Mouse (Mus musculus): Measurements from ENCODE around the gene Adgrd1. TPM values are rescaled to one million over a fixed set of nuclear protein-coding genes. Genes with fewer than 3 reads are reported as not detected.

Gene Adgrd1
- total and polyA plus RNA-seq, 3 experiments = 0.16 TPM; not detected in 2

- H3K36me3 ChIP-seq (replicated peaks) = no peaks in the 10 kb centered on the region
- H3K4me3 ChIP-seq (ENCODE audit: low read depth, low read length) = no peak overlapping the region
- no peaks in the 10 kb centered on the region for H3K4me1 ChIP-seq (ENCODE audit: insufficient read depth, low read depth, low read length)
- ATAC-seq (ENCODE audit: extremely low read depth, insufficient number of reproducible peaks, low FRiP score, poor library complexity, severe bottlenecking) = no peak
- no peaks in the 10 kb centered on the region for H3K27me3 ChIP-seq (ENCODE audit: insufficient read depth, low read length)
- no peak for DNase-seq (ENCODE audit: low spot score)
- no peak for TF ChIP-seq TAL1 (conservative IDR thresholded peaks at IDR 0.05; ENCODE audit: low read depth, low read length)
- TF ChIP-seq GATA2 (IDR thresholded peaks at IDR 0.05; ENCODE audit: borderline replicate concordance, low read depth, low read length) = no peak
- TF ChIP-seq POLR2AphosphoS5 (IDR thresholded peaks at IDR 0.05; ENCODE audit: insufficient replicate concordance, low read depth, low read length) = no peak
- TF ChIP-seq GATA1 (IDR thresholded peaks at IDR 0.05; ENCODE audit: borderline replicate concordance, low read length) = no peak
- no peak for TF ChIP-seq CTCF (IDR thresholded peaks at IDR 0.05; ENCODE audit: low read depth, low read length)
- H3K9me3 ChIP-seq (replicated peaks) = peaks cover 92% of the 10 kb centered on the region
These were observed 42.0 kb downstream of the Adgrd1 start for GRCm38 (mm10) chr5:129138576-129138975.

GRCm38 (mm10) chr5:129142801-129143200 is 46.3 kb downstream of the Adgrd1 start:
- TF ChIP-seq POLR2AphosphoS5 (IDR thresholded peaks at IDR 0.05; ENCODE audit: insufficient replicate concordance, low read depth, low read length) (no peak), TAL1 (conservative IDR thresholded peaks at IDR 0.05; ENCODE audit: low read depth, low read length) (no peak), CTCF (IDR thresholded peaks at IDR 0.05; ENCODE audit: low read depth, low read length) (no peak), GATA1 (IDR thresholded peaks at IDR 0.05; ENCODE audit: borderline replicate concordance, low read length) (no peak), GATA2 (IDR thresholded peaks at IDR 0.05; ENCODE audit: borderline replicate concordance, low read depth, low read length) (no peak)
- no peak for DNase-seq (ENCODE audit: low spot score)
- Histone ChIP-seq H3K27me3 (ENCODE audit: insufficient read depth, low read length) (no peaks in the 10 kb centered on the region), H3K9me3 (replicated peaks) (peaks cover 95% of the 10 kb centered on the region), H3K4me1 (ENCODE audit: insufficient read depth, low read depth, low read length) (no peaks in the 10 kb centered on the region), H3K36me3 (replicated peaks) (no peaks in the 10 kb centered on the region), H3K4me3 (ENCODE audit: low read depth, low read length) (no peak overlapping the region)
- ATAC-seq (ENCODE audit: extremely low read depth, insufficient number of reproducible peaks, low FRiP score, poor library complexity, severe bottlenecking) = no peak

GRCm38 (mm10) chr5:129145307-129145935 is 48.9 kb downstream of the Adgrd1 start:
- Histone ChIP-seq H3K4me1 (ENCODE audit: insufficient read depth, low read depth, low read length) (no peaks in the 10 kb centered on the region), H3K36me3 (replicated peaks) (no peaks in the 10 kb centered on the region), H3K9me3 (replicated peaks) (peaks cover 87% of the 10 kb centered on the region), H3K4me3 (ENCODE audit: low read depth, low read length) (no peak overlapping the region), H3K27me3 (ENCODE audit: insufficient read depth, low read length) (no peaks in the 10 kb centered on the region)
- ATAC-seq (ENCODE audit: extremely low read depth, insufficient number of reproducible peaks, low FRiP score, poor library complexity, severe bottlenecking) (no peak), DNase-seq (ENCODE audit: low spot score) (no peak)
- TF ChIP-seq GATA1 (IDR thresholded peaks at IDR 0.05; ENCODE audit: borderline replicate concordance, low read length) = no peak

DNA sequence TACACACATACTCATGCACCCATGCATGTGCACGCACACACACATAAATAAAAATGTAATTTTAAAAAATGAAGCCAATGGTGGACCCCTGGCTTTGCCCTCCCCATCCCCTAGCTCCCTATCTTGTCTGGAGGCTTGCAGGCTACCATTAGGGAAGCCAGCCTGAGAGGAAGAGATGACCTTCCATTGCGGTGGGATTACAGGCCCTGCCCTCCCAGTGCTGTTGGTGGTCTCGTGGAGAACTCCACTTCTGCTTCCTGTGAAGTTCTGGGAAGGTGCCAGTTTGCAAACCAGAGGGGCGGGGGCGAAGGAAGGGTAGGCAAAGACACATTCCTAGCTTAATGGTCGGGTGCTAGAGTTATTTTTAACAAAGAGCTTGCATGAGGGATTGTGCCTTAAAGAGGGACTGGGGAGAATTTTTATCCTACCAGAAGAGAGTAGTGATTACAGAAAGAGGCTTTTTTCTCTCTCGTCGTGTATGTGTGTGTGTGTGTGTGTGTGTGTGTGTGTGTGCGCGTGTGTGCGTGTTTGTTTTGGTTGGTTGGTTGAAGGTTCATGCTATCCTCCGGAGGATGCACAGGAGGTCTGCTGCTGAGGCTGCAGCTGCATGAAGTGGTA is 50.5 kb downstream of the Adgrd1 start:
- TF ChIP-seq POLR2AphosphoS5 (IDR thresholded peaks at IDR 0.05; ENCODE audit: insufficient replicate concordance, low read depth, low read length) (no peak), CTCF (IDR thresholded peaks at IDR 0.05; ENCODE audit: low read depth, low read length) (no peak), GATA1 (IDR thresholded peaks at IDR 0.05; ENCODE audit: borderline replicate concordance, low read length) (no peak), TAL1 (conservative IDR thresholded peaks at IDR 0.05; ENCODE audit: low read depth, low read length) (no peak), GATA2 (IDR thresholded peaks at IDR 0.05; ENCODE audit: borderline replicate concordance, low read depth, low read length) (no peak)
- no peak overlapping the region for H3K4me3 ChIP-seq (ENCODE audit: low read depth, low read length)
- no peaks in the 10 kb centered on the region for H3K27me3 ChIP-seq (ENCODE audit: insufficient read depth, low read length)
- ATAC-seq (ENCODE audit: extremely low read depth, insufficient number of reproducible peaks, low FRiP score, poor library complexity, severe bottlenecking) (no peak), DNase-seq (ENCODE audit: low spot score) (no peak)
- no peaks in the 10 kb centered on the region for H3K4me1 ChIP-seq (ENCODE audit: insufficient read depth, low read depth, low read length)
- H3K9me3 ChIP-seq (replicated peaks) = peaks cover 87% of the 10 kb centered on the region
- H3K36me3 ChIP-seq (replicated peaks) = no peaks in the 10 kb centered on the region

DNA sequence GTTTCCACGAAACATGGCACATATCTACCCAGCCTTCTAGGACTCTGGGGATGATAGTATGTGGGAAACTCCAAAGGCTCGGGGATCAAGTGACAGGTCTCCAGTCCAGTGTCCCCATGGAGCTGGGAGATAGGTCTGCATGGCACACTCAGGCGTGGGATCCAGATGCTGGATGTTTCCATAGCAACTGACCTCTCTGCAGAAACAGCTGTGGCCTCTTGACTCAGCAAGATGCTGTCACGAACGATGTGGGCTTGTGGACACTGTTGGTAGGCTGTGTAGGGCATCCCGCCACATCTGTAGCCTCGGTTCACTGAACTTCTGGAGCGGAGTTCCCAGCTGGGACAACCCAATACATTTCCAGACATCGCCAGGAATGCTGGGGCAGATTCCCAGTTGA is 51.9 kb downstream of the Adgrd1 start:
- TF ChIP-seq TAL1 (conservative IDR thresholded peaks at IDR 0.05; ENCODE audit: low read depth, low read length) (no peak), GATA1 (IDR thresholded peaks at IDR 0.05; ENCODE audit: borderline replicate concordance, low read length) (no peak), POLR2AphosphoS5 (IDR thresholded peaks at IDR 0.05; ENCODE audit: insufficient replicate concordance, low read depth, low read length) (no peak), CTCF (IDR thresholded peaks at IDR 0.05; ENCODE audit: low read depth, low read length) (no peak), GATA2 (IDR thresholded peaks at IDR 0.05; ENCODE audit: borderline replicate concordance, low read depth, low read length) (no peak)
- Histone ChIP-seq H3K27me3 (ENCODE audit: insufficient read depth, low read length) (no peaks in the 10 kb centered on the region), H3K9me3 (replicated peaks) (peaks cover 86% of the 10 kb centered on the region)

GRCm38 (mm10) chr5:129155023-129155901 is 58.7 kb downstream of the Adgrd1 start:
- Histone ChIP-seq H3K4me1 (ENCODE audit: insufficient read depth, low read depth, low read length) (no peaks in the 10 kb centered on the region), H3K36me3 (replicated peaks) (no peaks in the 10 kb centered on the region), H3K9me3 (replicated peaks) (peaks cover 92% of the 10 kb centered on the region), H3K4me3 (ENCODE audit: low read depth, low read length) (no peak overlapping the region), H3K27me3 (ENCODE audit: insufficient read depth, low read length) (no peaks in the 10 kb centered on the region)
- TF ChIP-seq GATA1 (IDR thresholded peaks at IDR 0.05; ENCODE audit: borderline replicate concordance, low read length) = no peak
- no peak for TF ChIP-seq POLR2AphosphoS5 (IDR thresholded peaks at IDR 0.05; ENCODE audit: insufficient replicate concordance, low read depth, low read length)
- no peak for TF ChIP-seq GATA2 (IDR thresholded peaks at IDR 0.05; ENCODE audit: borderline replicate concordance, low read depth, low read length)
- no peak for TF ChIP-seq CTCF (IDR thresholded peaks at IDR 0.05; ENCODE audit: low read depth, low read length)
- no peak for TF ChIP-seq TAL1 (conservative IDR thresholded peaks at IDR 0.05; ENCODE audit: low read depth, low read length)
- no peak for ATAC-seq (ENCODE audit: extremely low read depth, insufficient number of reproducible peaks, low FRiP score, poor library complexity, severe bottlenecking)
- DNase-seq (ENCODE audit: low spot score) = no peak

More for the DNA sequence above, 51.9 kb downstream of the Adgrd1 start:
- DNase-seq (ENCODE audit: low spot score) (no peak), ATAC-seq (ENCODE audit: extremely low read depth, insufficient number of reproducible peaks, low FRiP score, poor library complexity, severe bottlenecking) (no peak)
- Histone ChIP-seq H3K4me1 (ENCODE audit: insufficient read depth, low read depth, low read length) (no peaks in the 10 kb centered on the region), H3K36me3 (replicated peaks) (no peaks in the 10 kb centered on the region), H3K4me3 (ENCODE audit: low read depth, low read length) (no peak overlapping the region)

Data from G1E (cell line).